Mouse (Mus musculus): ENCODE measurements around the gene Mpi. TPM values are rescaled to one million over a fixed set of nuclear protein-coding genes. Genes with fewer than 3 reads are reported as not detected.

Gene Mpi
- total and polyA plus RNA-seq, 2 experiments, result 8.9 to 14.5 TPM

- Histone ChIP-seq H3K27ac (replicated peaks; ENCODE audit: insufficient read depth, low read depth, low read length) (no peak overlapping the region), H3K36me3 (ENCODE audit: control insufficient read depth, insufficient read depth, low read length) (peaks cover 30% of the 10 kb centered on the region), H3K4me1 (ENCODE audit: control insufficient read depth, insufficient read depth, low read length) (peaks cover 31% of the 10 kb centered on the region), H3K27me3 (ENCODE audit: control insufficient read depth, insufficient read depth, low read length) (no peaks in the 10 kb centered on the region), H3K79me2 (ENCODE audit: control insufficient read depth, insufficient read depth, low read length) (peaks cover 38% of the 10 kb centered on the region), H3K9ac (ENCODE audit: low read depth, low read length) (no peak overlapping the region), H3K4me3 (ENCODE audit: insufficient read depth, low read depth, low read length) (no peak overlapping the region)
- TF ChIP-seq POLR2A (IDR thresholded peaks at IDR 0.05; ENCODE audit: extremely low read depth, insufficient read depth, low read length) (no peak), CTCF (IDR thresholded peaks at IDR 0.05; ENCODE audit: low read depth, low read length) (no peak)
- peak; percentile 70 for DNase-seq (ENCODE audit: extremely low read depth, low read depth, low spot score)
Measured at GRCm38 (mm10) chr9:57526435-57526834, 26.1 kb downstream of the Mpi start.

GRCm38 (mm10) chr9:57525516-57525915 lies 27.0 kb downstream of the Mpi start:
- Histone ChIP-seq H3K4me3 (ENCODE audit: insufficient read depth, low read depth, low read length) (no peak overlapping the region), H3K27me3 (ENCODE audit: control insufficient read depth, insufficient read depth, low read length) (no peaks in the 10 kb centered on the region), H3K36me3 (ENCODE audit: control insufficient read depth, insufficient read depth, low read length) (peaks cover 23% of the 10 kb centered on the region), H3K79me2 (ENCODE audit: control insufficient read depth, insufficient read depth, low read length) (peaks cover 40% of the 10 kb centered on the region), H3K27ac (replicated peaks; ENCODE audit: insufficient read depth, low read depth, low read length) (no peak overlapping the region), H3K9ac (ENCODE audit: low read depth, low read length) (no peak overlapping the region), H3K4me1 (ENCODE audit: control insufficient read depth, insufficient read depth, low read length) (peaks cover 31% of the 10 kb centered on the region)
- WGBS, result 37% methylated on average over 2 of the region's 2 CpGs
- DNase-seq (ENCODE audit: extremely low read depth, low read depth, low spot score), result no peak
- TF ChIP-seq CTCF (IDR thresholded peaks at IDR 0.05; ENCODE audit: low read depth, low read length) (no peak), POLR2A (IDR thresholded peaks at IDR 0.05; ENCODE audit: extremely low read depth, insufficient read depth, low read length) (no peak)

GRCm38 (mm10) chr9:57524439-57524838 lies 28.1 kb downstream of the Mpi start:
- Histone ChIP-seq H3K9ac (ENCODE audit: low read depth, low read length) (peak overlapping the region; percentile 42), H3K27ac (replicated peaks; ENCODE audit: insufficient read depth, low read depth, low read length) (no peak overlapping the region), H3K36me3 (ENCODE audit: control insufficient read depth, insufficient read depth, low read length) (peaks cover 15% of the 10 kb centered on the region), H3K4me1 (ENCODE audit: control insufficient read depth, insufficient read depth, low read length) (peaks cover 31% of the 10 kb centered on the region), H3K79me2 (ENCODE audit: control insufficient read depth, insufficient read depth, low read length) (peaks cover 40% of the 10 kb centered on the region), H3K27me3 (ENCODE audit: control insufficient read depth, insufficient read depth, low read length) (no peaks in the 10 kb centered on the region), H3K4me3 (ENCODE audit: insufficient read depth, low read depth, low read length) (no peak overlapping the region)
- no peak for TF ChIP-seq CTCF (IDR thresholded peaks at IDR 0.05; ENCODE audit: low read depth, low read length)
- no peak for TF ChIP-seq POLR2A (IDR thresholded peaks at IDR 0.05; ENCODE audit: extremely low read depth, insufficient read depth, low read length)
- DNase-seq (ENCODE audit: extremely low read depth, low read depth, low spot score), result no peak

GRCm38 (mm10) chr9:57523754-57524153 lies 28.8 kb downstream of the Mpi start:
- 29% methylated on average over 1 of the region's 1 CpGs for WGBS
- peaks cover 31% of the 10 kb centered on the region for H3K4me1 ChIP-seq (ENCODE audit: control insufficient read depth, insufficient read depth, low read length)

GRCm38 (mm10) chr9:57522861-57523246 lies 29.7 kb downstream of the Mpi start:
- no peaks in the 10 kb centered on the region for H3K27me3 ChIP-seq (ENCODE audit: control insufficient read depth, insufficient read depth, low read length)
- peaks cover 31% of the 10 kb centered on the region for H3K4me1 ChIP-seq (ENCODE audit: control insufficient read depth, insufficient read depth, low read length)
- 0 out of 2 replicates have a peak overlapping the region, but pooled peaks have one; percentile 12 for H3K9ac ChIP-seq (ENCODE audit: low read depth, low read length)
- H3K79me2 ChIP-seq (ENCODE audit: control insufficient read depth, insufficient read depth, low read length), result peaks cover 37% of the 10 kb centered on the region
- H3K4me3 ChIP-seq (ENCODE audit: insufficient read depth, low read depth, low read length), result no peak overlapping the region
- peaks cover 4% of the 10 kb centered on the region; the same call in 1 of the 2 replicates for H3K36me3 ChIP-seq (ENCODE audit: control insufficient read depth, insufficient read depth, low read length)
- H3K27ac ChIP-seq (replicated peaks; ENCODE audit: insufficient read depth, low read depth, low read length), result no peak overlapping the region
- WGBS, result 37% methylated on average over 4 of the region's 4 CpGs
- no peak for DNase-seq (ENCODE audit: extremely low read depth, low read depth, low spot score)
- no peak for TF ChIP-seq CTCF (IDR thresholded peaks at IDR 0.05; ENCODE audit: low read depth, low read length)
- TF ChIP-seq POLR2A (IDR thresholded peaks at IDR 0.05; ENCODE audit: extremely low read depth, insufficient read depth, low read length), result no peak

More at GRCm38 (mm10) chr9:57523754-57524153, 28.8 kb downstream of the Mpi start:
- TF ChIP-seq POLR2A (IDR thresholded peaks at IDR 0.05; ENCODE audit: extremely low read depth, insufficient read depth, low read length) (no peak), CTCF (IDR thresholded peaks at IDR 0.05; ENCODE audit: low read depth, low read length) (no peak)
- H3K4me3 ChIP-seq (ENCODE audit: insufficient read depth, low read depth, low read length), result no peak overlapping the region
- no peak overlapping the region for H3K27ac ChIP-seq (replicated peaks; ENCODE audit: insufficient read depth, low read depth, low read length)
- H3K79me2 ChIP-seq (ENCODE audit: control insufficient read depth, insufficient read depth, low read length), result peaks cover 40% of the 10 kb centered on the region
- peak; percentile 60 for DNase-seq (ENCODE audit: extremely low read depth, low read depth, low spot score)
- no peaks in the 10 kb centered on the region for H3K27me3 ChIP-seq (ENCODE audit: control insufficient read depth, insufficient read depth, low read length)
- H3K9ac ChIP-seq (ENCODE audit: low read depth, low read length), result no peak overlapping the region
- H3K36me3 ChIP-seq (ENCODE audit: control insufficient read depth, insufficient read depth, low read length), result peaks cover 8% of the 10 kb centered on the region

- WGBS, result 6% methylated on average over 7 of the region's 7 CpGs
- Histone ChIP-seq H3K27ac (replicated peaks; ENCODE audit: insufficient read depth, low read depth, low read length) (peak overlapping the region; percentile 97), H3K4me3 (ENCODE audit: insufficient read depth, low read depth, low read length) (peak overlapping the region; percentile 77), H3K79me2 (ENCODE audit: control insufficient read depth, insufficient read depth, low read length) (peaks cover 37% of the 10 kb centered on the region), H3K36me3 (ENCODE audit: control insufficient read depth, insufficient read depth, low read length) (peaks cover 4% of the 10 kb centered on the region; the same call in 1 of the 2 replicates), H3K27me3 (ENCODE audit: control insufficient read depth, insufficient read depth, low read length) (no peaks in the 10 kb centered on the region), H3K4me1 (ENCODE audit: control insufficient read depth, insufficient read depth, low read length) (peaks cover 31% of the 10 kb centered on the region), H3K9ac (ENCODE audit: low read depth, low read length) (peak overlapping the region; percentile 74)
- TF ChIP-seq CTCF (IDR thresholded peaks at IDR 0.05; ENCODE audit: low read depth, low read length) (no peak), POLR2A (IDR thresholded peaks at IDR 0.05; ENCODE audit: extremely low read depth, insufficient read depth, low read length) (no peak)
- DNase-seq (ENCODE audit: extremely low read depth, low read depth, low spot score), result no peak
Measured at GRCm38 (mm10) chr9:57522114-57522860, 30.3 kb downstream of the Mpi start.

Data from liver, adult 2 months (tissue).